Mouse (Mus musculus): ENCODE measurements around the gene Gda.

Gene Gda

DNA sequence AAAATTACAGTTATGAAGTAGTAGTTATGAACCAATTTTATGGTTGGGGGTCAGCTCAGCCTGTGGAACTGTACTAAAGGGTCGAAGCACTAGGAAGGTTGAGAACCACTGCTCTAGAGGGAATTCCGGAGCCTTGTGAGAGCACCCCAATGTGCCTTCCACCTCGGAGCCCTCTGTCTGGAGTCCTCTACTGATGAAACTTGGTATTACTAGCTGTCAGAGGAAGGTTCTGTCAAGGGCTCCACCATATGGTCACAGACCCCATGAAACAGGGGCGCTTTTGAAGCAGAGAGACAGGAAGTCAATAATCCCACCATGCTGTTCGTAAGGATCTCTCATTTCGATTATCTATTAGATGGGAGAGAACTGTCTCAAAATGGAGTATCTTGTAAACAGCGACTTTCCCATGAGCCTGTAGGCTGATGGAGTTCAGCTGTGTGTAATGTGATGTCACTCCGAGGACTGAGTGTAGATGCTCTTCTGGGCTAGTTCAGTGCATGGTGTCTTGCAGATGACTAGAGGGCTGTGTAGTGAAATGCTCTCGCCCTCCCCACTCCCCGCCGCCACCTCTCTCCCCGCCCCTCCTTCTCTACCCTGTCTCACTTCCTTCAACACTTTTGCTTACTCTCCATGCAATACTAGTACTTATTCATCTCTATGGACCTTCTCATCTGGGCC, 100.7 kb downstream of the Gda start:
- DNase-seq, result peak; percentile 9 to 20

DNA sequence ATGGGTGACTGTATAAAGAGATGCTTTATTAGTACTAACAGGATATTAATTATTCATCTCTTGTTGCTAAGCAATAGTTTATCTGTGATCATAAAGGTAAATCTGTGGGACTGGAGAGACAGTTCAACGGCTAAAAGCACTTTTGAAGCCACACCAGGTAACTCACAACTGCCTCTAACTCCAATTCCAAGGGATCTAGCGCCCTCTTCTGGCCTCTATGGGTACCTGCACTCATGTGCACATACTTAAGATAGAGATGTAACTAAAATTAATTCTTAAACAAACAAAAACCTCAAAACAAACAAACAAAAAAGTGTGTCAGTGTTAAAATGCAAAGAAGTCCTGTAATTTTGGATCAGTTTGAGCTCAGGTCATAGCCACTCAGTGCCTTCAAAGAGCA, 101.9 kb downstream of the Gda start:
- no peak for DNase-seq

DNA sequence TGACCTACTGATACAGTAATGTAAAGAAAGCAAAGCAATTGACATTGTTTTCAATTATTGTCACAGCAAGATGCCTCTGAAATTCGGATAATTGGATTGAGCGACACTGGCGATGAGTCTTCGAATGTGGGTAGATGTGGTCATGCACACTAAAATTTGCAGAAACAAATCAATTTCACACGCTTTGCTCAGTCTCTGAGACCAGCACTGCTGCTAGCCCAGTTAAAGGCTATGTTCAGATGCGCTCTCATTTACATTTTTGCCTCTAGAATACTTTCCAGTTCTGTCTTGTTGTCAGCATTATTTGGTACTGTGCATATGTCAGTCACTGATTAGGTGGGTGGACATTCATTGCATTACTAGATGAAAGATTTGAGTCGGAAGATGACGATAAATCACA, 102.5 kb downstream of the Gda start:
- DNase-seq, result no peak

DNA sequence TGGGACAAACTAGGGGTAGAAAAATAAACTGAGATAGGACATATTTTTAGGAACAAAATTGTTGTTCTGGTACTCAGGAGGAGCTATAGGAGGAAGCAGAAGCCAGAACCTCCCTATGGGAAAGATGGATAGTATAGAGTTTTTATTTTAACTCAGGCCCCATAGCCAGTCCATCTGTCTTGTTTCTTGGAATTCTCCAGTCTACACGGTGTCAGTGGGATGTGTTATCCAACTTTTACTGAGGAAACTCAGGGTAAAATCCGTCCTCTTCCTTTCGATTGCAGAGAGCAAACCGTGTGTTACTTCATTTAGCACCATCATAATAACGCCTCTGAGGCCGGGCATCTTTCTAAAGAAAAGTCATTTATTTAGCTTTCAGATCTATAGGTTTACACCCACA, 104.1 kb downstream of the Gda start:
- DNase-seq, result no peak

DNA sequence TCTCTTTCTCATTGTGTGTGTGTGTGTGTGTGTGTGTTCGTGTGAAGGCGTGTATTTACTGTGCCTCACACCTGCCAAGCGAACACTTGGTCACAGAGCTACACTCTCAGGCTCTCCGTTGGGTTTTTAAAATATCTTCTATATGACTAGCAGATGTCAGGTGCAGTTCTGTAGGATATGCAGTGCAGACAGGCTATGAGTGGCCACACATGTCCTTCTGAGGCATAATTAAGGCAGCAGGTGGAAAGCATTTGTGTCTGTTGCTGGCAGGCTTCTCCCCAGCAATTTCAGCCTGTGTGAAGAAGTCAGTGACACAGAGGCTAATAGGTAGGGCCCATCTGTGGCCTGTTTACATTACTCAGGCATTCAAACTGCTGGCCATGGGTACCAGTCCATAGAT, 104.7 kb downstream of the Gda start:
- peak in 1 of 2 experiments; percentile 18 for DNase-seq

DNA sequence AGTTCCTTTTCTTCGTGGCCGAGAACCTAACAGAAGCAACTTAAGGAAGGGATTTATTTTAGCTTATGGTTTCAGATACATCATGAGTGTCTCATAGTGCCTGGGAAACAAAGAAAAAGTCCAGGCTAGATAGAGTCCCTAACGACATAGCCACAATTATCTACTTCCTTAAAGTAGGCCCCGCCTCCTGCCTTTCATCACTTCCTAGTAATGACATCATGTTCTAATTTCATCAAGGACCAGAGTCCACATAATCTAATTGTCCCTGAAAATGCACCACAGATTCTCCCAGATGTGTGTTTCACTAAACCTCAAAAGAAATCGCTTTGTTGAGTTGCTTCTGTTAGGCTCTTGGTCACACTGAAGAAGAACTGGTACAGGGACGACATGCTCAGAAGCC, 115.5 kb downstream of the Gda start:
- DNase-seq, result no peak

DNA sequence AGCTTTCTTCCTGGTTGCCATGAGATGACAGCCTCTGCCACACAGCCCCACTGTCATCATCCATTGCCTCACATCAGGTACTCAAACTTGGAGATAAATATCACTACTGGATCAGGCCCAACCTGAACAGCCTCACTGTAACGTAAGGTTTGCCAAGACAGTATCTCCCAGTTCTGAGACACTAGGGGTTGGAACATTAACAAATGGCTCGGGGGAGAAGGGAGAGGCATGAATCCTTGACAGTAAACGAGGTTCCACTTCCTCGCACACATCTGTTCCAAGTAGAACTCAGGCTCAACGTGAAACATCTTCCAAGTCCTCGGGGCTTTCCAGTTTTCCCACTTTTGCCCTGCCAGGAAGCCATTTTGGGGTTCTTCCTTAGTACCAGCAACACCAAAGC, 123.6 kb downstream of the Gda start:
- no peak for DNase-seq

DNA sequence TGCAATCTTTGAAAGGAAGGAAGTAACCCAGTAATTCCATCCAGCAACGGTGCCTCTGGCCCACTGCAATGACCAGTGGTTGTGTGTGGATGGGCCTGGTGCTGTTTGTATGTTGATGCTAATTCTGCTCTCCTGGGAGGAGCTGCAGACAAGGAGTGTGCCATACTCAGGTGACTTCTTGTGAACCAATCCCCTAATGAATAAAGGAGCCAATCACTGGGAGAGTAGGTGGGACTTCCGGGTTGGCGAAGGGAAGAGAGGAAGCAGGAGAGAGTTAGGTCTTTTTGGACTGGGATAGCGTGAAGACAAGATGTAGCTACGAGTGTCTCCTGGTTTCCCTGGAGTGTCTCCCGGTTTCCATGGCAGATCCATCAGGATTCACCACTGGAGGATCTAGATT, 126.6 kb downstream of the Gda start:
- DNase-seq, result no peak

Data from cerebellum, postnatal 14 days (tissue).